Mouse (Mus musculus): ENCODE measurements around the gene Sohlh1. TPM values are rescaled to one million over a fixed set of nuclear protein-coding genes. Genes with fewer than 3 reads are reported as not detected.

The Sohlh1 gene
- polyA plus RNA-seq, 1 experiment from 2014 or later, result not detected

Other genes starting within 250 kb of the Sohlh1 start
- gene Rabl6, start 238.7 kb downstream of the Sohlh1 start, polyA plus RNA-seq (2014; fragmentation: Nextera tagmentation; extraction: Ambion mirVana), result 60.9 and 62.6 TPM in 2 replicates
- 0.28 and 0.33 TPM in 2 replicates for gene Ccdc183, start 229.6 kb downstream of the Sohlh1 start, polyA plus RNA-seq (2014; fragmentation: Nextera tagmentation; extraction: Ambion mirVana)
- 38.4 and 46.5 TPM in 2 replicates for gene Tmem141, start 225.2 kb downstream of the Sohlh1 start, polyA plus RNA-seq (2014; fragmentation: Nextera tagmentation; extraction: Ambion mirVana)
- gene Fcna, start 219.2 kb downstream of the Sohlh1 start, polyA plus RNA-seq (2014; fragmentation: Nextera tagmentation; extraction: Ambion mirVana), result 2.8 TPM in 1 of 2 replicates, not detected in the other
- gene Lcn8, start 194.1 kb downstream of the Sohlh1 start, polyA plus RNA-seq (2014; fragmentation: Nextera tagmentation; extraction: Ambion mirVana), result not detected in 2 replicates
- gene Lcn5, start 189.3 kb downstream of the Sohlh1 start, polyA plus RNA-seq (2014; fragmentation: Nextera tagmentation; extraction: Ambion mirVana), result not detected in 2 replicates
- not detected in 2 replicates for gene Lcn6, start 170.5 kb downstream of the Sohlh1 start, polyA plus RNA-seq (2014; fragmentation: Nextera tagmentation; extraction: Ambion mirVana)
- gene Lcn10, start 164.5 kb downstream of the Sohlh1 start, polyA plus RNA-seq (2014; fragmentation: Nextera tagmentation; extraction: Ambion mirVana), result not detected in 2 replicates
- not detected in 2 replicates for gene Obp2a, start 147.2 kb downstream of the Sohlh1 start, polyA plus RNA-seq (2014; fragmentation: Nextera tagmentation; extraction: Ambion mirVana)
- gene Bmyc, start 140.5 kb downstream of the Sohlh1 start, polyA plus RNA-seq (2014; fragmentation: Nextera tagmentation; extraction: Ambion mirVana), result 114 and 151 TPM in 2 replicates
- gene Obp2b, start 110.2 kb downstream of the Sohlh1 start, polyA plus RNA-seq (2014; fragmentation: Nextera tagmentation; extraction: Ambion mirVana), result not detected in 2 replicates
- gene Lcn3, start 81.7 kb downstream of the Sohlh1 start, polyA plus RNA-seq (2014; fragmentation: Nextera tagmentation; extraction: Ambion mirVana), result not detected in 2 replicates
- gene Lcn11, start 70.2 kb downstream of the Sohlh1 start, polyA plus RNA-seq (2014; fragmentation: Nextera tagmentation; extraction: Ambion mirVana), result not detected in 2 replicates
- not detected in 2 replicates for gene Gm13539, start 65.0 kb downstream of the Sohlh1 start, polyA plus RNA-seq (2014; fragmentation: Nextera tagmentation; extraction: Ambion mirVana)
- gene Glt6d1, start 31.4 kb downstream of the Sohlh1 start, polyA plus RNA-seq (2014; fragmentation: Nextera tagmentation; extraction: Ambion mirVana), result not detected in 2 replicates
- not detected in 2 replicates for gene Lcn9, start 24.1 kb downstream of the Sohlh1 start, polyA plus RNA-seq (2014; fragmentation: Nextera tagmentation; extraction: Ambion mirVana)
- gene Kcnt1, start 16.5 kb upstream of the Sohlh1 start, polyA plus RNA-seq (2014; fragmentation: Nextera tagmentation; extraction: Ambion mirVana), result 10.1 and 11.3 TPM in 2 replicates
- gene Camsap1, start 136.0 kb upstream of the Sohlh1 start, polyA plus RNA-seq (2014; fragmentation: Nextera tagmentation; extraction: Ambion mirVana), result 82.1 and 95.9 TPM in 2 replicates
- gene Ubac1, start 174.5 kb upstream of the Sohlh1 start, polyA plus RNA-seq (2014; fragmentation: Nextera tagmentation; extraction: Ambion mirVana), result 122 and 129 TPM in 2 replicates